Mouse (Mus musculus): Measurements from ENCODE around the gene Irf6.

GRCm38 (mm10) chr1:193130839-193131238, 22.1 kb upstream of the Irf6 start:
- TF ChIP-seq CTCF (IDR thresholded peaks at IDR 0.05; ENCODE audit: extremely low read depth, insufficient read depth, low read length) (no peak), POLR2A (IDR thresholded peaks at IDR 0.05; ENCODE audit: extremely low read depth, insufficient read depth, low read length) (no peak)

Measured in cortical plate, adult 2 months (tissue).